Mouse (Mus musculus) right cerebral cortex, postnatal 10 days (tissue): Measurements from ENCODE around the gene Dedd2.

Experiments used
- DNase-seq, 2 experiments: peaks; one replicate each; pipeline ENCODE4 v3.0.0; 2021; ENCODE audit warnings: low spot score in 2 of 2

Dedd2 gene

GRCm38 (mm10) chr7:25246759-25247137 lies 26.3 kb upstream of the Dedd2 start:
- peak; percentile 62 to 76 for DNase-seq

- peak; percentile 86 to 89 for DNase-seq
Measured at GRCm38 (mm10) chr7:25246079-25246758, 25.8 kb upstream of the Dedd2 start.

- DNase-seq: no peak
Measured at GRCm38 (mm10) chr7:25244562-25245369, 24.4 kb upstream of the Dedd2 start.

- no peak for DNase-seq
Measured at GRCm38 (mm10) chr7:25243361-25243760, 22.9 kb upstream of the Dedd2 start.

GRCm38 (mm10) chr7:25241062-25241461 lies 20.6 kb upstream of the Dedd2 start:
- DNase-seq: peak; percentile 85 to 92

- no peak for DNase-seq
Measured at GRCm38 (mm10) chr7:25240631-25241030, 20.2 kb upstream of the Dedd2 start.

GRCm38 (mm10) chr7:25238829-25239623 lies 18.6 kb upstream of the Dedd2 start:
- peak; percentile 93 to 95 for DNase-seq

- peak; percentile 96 to 98 for DNase-seq
Measured at GRCm38 (mm10) chr7:25238015-25238706, 17.7 kb upstream of the Dedd2 start.

- peak; percentile 99 for DNase-seq
Measured at GRCm38 (mm10) chr7:25237249-25238014, 17.0 kb upstream of the Dedd2 start, which contains the start of gene Gsk3a. Gene Gsk3a (minus strand): TSS chr7:25237851.

GRCm38 (mm10) chr7:25235526-25235925 lies 15.1 kb upstream of the Dedd2 start:
- no peak for DNase-seq

- DNase-seq: no peak
Measured at GRCm38 (mm10) chr7:25233061-25233460, 12.6 kb upstream of the Dedd2 start.

GRCm38 (mm10) chr7:25232101-25232648 lies 11.8 kb upstream of the Dedd2 start:
- DNase-seq: no peak

- no peak for DNase-seq
Measured at GRCm38 (mm10) chr7:25230690-25231285, 10.4 kb upstream of the Dedd2 start.

GRCm38 (mm10) chr7:25227523-25228300 lies 7.3 kb upstream of the Dedd2 start:
- DNase-seq: no peak

GRCm38 (mm10) chr7:25222275-25222967 lies 2.0 kb upstream of the Dedd2 start:
- DNase-seq: no peak

- peak; percentile 99 for DNase-seq
Measured at GRCm38 (mm10) chr7:25221102-25221883, 878 bp upstream of the Dedd2 start, which contains the start of gene Zfp526. Gene Zfp526 (plus strand): TSS chr7:25221425.

- DNase-seq: peak; percentile 96 to 97
Measured at GRCm38 (mm10) chr7:25219756-25220456, 509 bp downstream of the Dedd2 start.
